Mouse (Mus musculus) megakaryocyte progenitor cell, adult 5-6 weeks (primary cell): ENCODE measurements at regions not wholly inside any gene's neighbourhood (a gene's known extent, or its start where the extent isn't known, plus 50 kb on each side); places are given as distances from the start of the nearest gene placed in this dataset.

Experiments
- ATAC-seq: replicated peaks from 2 replicates; pipeline ENCODE4 v1.8.0; 2016; ENCODE audit warnings: mild to moderate bottlenecking, moderate TSS enrichment, inconsistent platforms; ENCODE audit not compliant: poor library complexity

- no peak for ATAC-seq
Measured at GRCm38 (mm10) chr2:47926620-47927019, 887.3 kb upstream of the Acvr2a start.

- no peak for ATAC-seq
Measured at GRCm38 (mm10) chr2:47945061-47945460, 868.8 kb upstream of the Acvr2a start.

GRCm38 (mm10) chr2:47991132-47991531, 822.8 kb upstream of the Acvr2a start:
- no peak for ATAC-seq

- ATAC-seq: no peak
Measured at GRCm38 (mm10) chr2:47994185-47994584, 819.7 kb upstream of the Acvr2a start.

GRCm38 (mm10) chr2:48001230-48001629, 812.7 kb upstream of the Acvr2a start:
- ATAC-seq: no peak

- peak; percentile 98 for ATAC-seq
Measured at GRCm38 (mm10) chr2:48001800-48002507, 812.0 kb upstream of the Acvr2a start.

- ATAC-seq: no peak
Measured at GRCm38 (mm10) chr2:48010308-48010707, 803.6 kb upstream of the Acvr2a start.

- ATAC-seq: no peak
Measured at GRCm38 (mm10) chr2:48027559-48027958, 786.4 kb upstream of the Acvr2a start.

- ATAC-seq: no peak
Measured at GRCm38 (mm10) chr2:48061375-48061774, 752.5 kb upstream of the Acvr2a start.

GRCm38 (mm10) chr2:48063436-48063835, 750.5 kb upstream of the Acvr2a start:
- no peak for ATAC-seq

GRCm38 (mm10) chr2:48065162-48065561, 748.7 kb upstream of the Acvr2a start:
- no peak for ATAC-seq

- no peak for ATAC-seq
Measured at GRCm38 (mm10) chr2:48082120-48082799, 731.6 kb upstream of the Acvr2a start.

GRCm38 (mm10) chr2:48098287-48098686, 715.6 kb upstream of the Acvr2a start:
- ATAC-seq: no peak

- no peak for ATAC-seq
Measured at GRCm38 (mm10) chr2:48098931-48099531, 714.9 kb upstream of the Acvr2a start.

GRCm38 (mm10) chr2:48123662-48124061, 690.2 kb upstream of the Acvr2a start:
- no peak for ATAC-seq

GRCm38 (mm10) chr2:48138051-48138611, 675.8 kb upstream of the Acvr2a start:
- ATAC-seq: no peak

- no peak for ATAC-seq
Measured at GRCm38 (mm10) chr2:48141281-48141680, 672.6 kb upstream of the Acvr2a start.

- ATAC-seq: no peak
Measured at GRCm38 (mm10) chr2:48154706-48155105, 659.2 kb upstream of the Acvr2a start.

- ATAC-seq: no peak
Measured at GRCm38 (mm10) chr2:48172626-48173025, 641.3 kb upstream of the Acvr2a start.

- ATAC-seq: no peak
Measured at GRCm38 (mm10) chr2:48186161-48186560, 627.7 kb upstream of the Acvr2a start.

GRCm38 (mm10) chr2:48186609-48187008, 627.3 kb upstream of the Acvr2a start:
- ATAC-seq: no peak

GRCm38 (mm10) chr2:48211804-48212203, 602.1 kb upstream of the Acvr2a start:
- no peak for ATAC-seq
